In genomic region chr6:82780802-82781393, GRCm38 (mm10) we compare ENCODE assay signal across 21 mouse cellular contexts. TPM values are rescaled to one million over a fixed set of nuclear protein-coding genes. Genes with fewer than 3 reads are reported as not detected.
DNase-seq lines count a peak whose midpoint lies in the region; ATAC-seq and TF ChIP-seq lines count a peak whose summit lies in the region.
"Had no signal": no experiment of that assay in that cellular context is flagged by ENCODE, and none has a peak within 500 bp of the region (broad histone marks: within the 10 kb centered on the region; RNA-seq: fewer than 3 reads in every experiment).

No protein-coding gene starts in this region.

- no peak for TF ChIP-seq CTCF in bone marrow, adult 2 months (IDR thresholded peaks at IDR 0.05; ENCODE audit: control insufficient read depth, insufficient read depth, low read length)

- no peaks in the 10 kb centered on the region for H3K36me3 ChIP-seq in splenic B cell, adult 2 months (ENCODE audit: control insufficient read depth, insufficient read depth, low read length, poor library complexity, severe bottlenecking)
- H3K36me3 ChIP-seq in midbrain, embryonic 15.5 days (replicated peaks), result no peaks in the 10 kb centered on the region
- H3K36me3 ChIP-seq: embryonic facial prominence, embryonic 10.5 days; heart, embryonic 10.5 days; hindbrain, embryonic 10.5 days had no signal

- peak; percentile 83 for ATAC-seq in megakaryocyte, adult 5-6 weeks (ENCODE audit: poor library complexity, severe bottlenecking)
- ATAC-seq in midbrain, embryonic 15.5 days (replicated peaks), result no peak
- ATAC-seq: forebrain, embryonic 13.5 days; forebrain, postnatal 0 days; Patski had no signal

- H3K9me3 ChIP-seq in midbrain, embryonic 15.5 days, result no peaks in the 10 kb centered on the region
- H3K9me3 ChIP-seq: embryonic facial prominence, embryonic 10.5 days; forebrain, embryonic 13.5 days; heart, embryonic 10.5 days; hindbrain, embryonic 10.5 days had no signal

- H3K4me2 ChIP-seq in midbrain, embryonic 15.5 days, result no peak overlapping the region
- H3K4me2 ChIP-seq: forebrain, embryonic 13.5 days; hindbrain, embryonic 14.5 days had no signal

- TF ChIP-seq POLR2A in bone marrow, adult 2 months (IDR thresholded peaks at IDR 0.05; ENCODE audit: borderline replicate concordance, control insufficient read depth, low read depth, low read length), result no peak

- H3K27me3 ChIP-seq in splenic B cell, adult 2 months (ENCODE audit: control insufficient read depth, insufficient read depth, low read length, poor library complexity, severe bottlenecking), result no peaks in the 10 kb centered on the region
- H3K27me3 ChIP-seq in midbrain, embryonic 15.5 days (replicated peaks), result no peaks in the 10 kb centered on the region
- H3K27me3 ChIP-seq: Patski had no signal

- DNase-seq in heart, adult 11 months, result peak; percentile 61
- DNase-seq in heart, postnatal 25 days (ENCODE audit: low spot score), result no peak
- DNase-seq in splenic B cell, adult 2 months (ENCODE audit: low read depth, low spot score), result peak; percentile 58
- DNase-seq in ovary, postnatal 14 days (ENCODE audit: low spot score), result no peak
- DNase-seq: adrenal gland, adult 2 months; adrenal gland, postnatal 25 days; cerebellum, adult 8-10 months; cerebellum, postnatal 14 days; forebrain, postnatal 0 days; gastrocnemius, postnatal 14 days; heart, adult 18-20 months; heart, postnatal 10 days had no signal

- peak overlapping the region; percentile 91 for H3K27ac ChIP-seq in bone marrow, adult 2 months (ENCODE audit: control insufficient read depth, insufficient read depth, low read depth, low read length, poor library complexity)
- H3K27ac ChIP-seq in midbrain, embryonic 15.5 days, result no peak overlapping the region
- H3K27ac ChIP-seq: embryonic facial prominence, embryonic 10.5 days; forebrain, embryonic 13.5 days; heart, embryonic 10.5 days; hindbrain, embryonic 10.5 days; hindbrain, embryonic 14.5 days had no signal

- H3K9ac ChIP-seq in midbrain, embryonic 15.5 days, result no peak overlapping the region
- H3K9ac ChIP-seq: forebrain, embryonic 13.5 days; forebrain, postnatal 0 days; hindbrain, embryonic 14.5 days had no signal

- 26% methylated on average over 8 of the region's 8 CpGs for whole genome bisulfite sequencing in bone marrow, adult 2 months
- WGBS in midbrain, embryonic 15.5 days, result 55% methylated on average over 8 of the region's 8 CpGs

- no peak overlapping the region for H3K4me3 ChIP-seq in bone marrow, adult 2 months (replicated peaks; ENCODE audit: control insufficient read depth, low read depth, low read length)
- H3K4me3 ChIP-seq in midbrain, embryonic 15.5 days, result no peak overlapping the region
- H3K4me3 ChIP-seq: embryonic facial prominence, embryonic 10.5 days; forebrain, embryonic 13.5 days; heart, embryonic 10.5 days; hindbrain, embryonic 10.5 days had no signal

- intact Hi-C loops in heart, postnatal 25 days (cut with DNase I), result no loop called here

- peaks cover 2% of the 10 kb centered on the region; the same call in 1 of the 2 replicates for H3K4me1 ChIP-seq in bone marrow, adult 2 months (ENCODE audit: control insufficient read depth, insufficient read depth, low read length)
- H3K4me1 ChIP-seq in midbrain, embryonic 15.5 days, result no peaks in the 10 kb centered on the region
- H3K4me1 ChIP-seq: embryonic facial prominence, embryonic 10.5 days; forebrain, embryonic 13.5 days; heart, embryonic 10.5 days had no signal

RNA-seq across cellular contexts. Expression of gene Hk2, which starts 6.6 kb away (rescaled TPM):
- 100 to 1,000 TPM; 268 to 296 TPM for total RNA-seq in heart, postnatal 25 days (2021)
- 6.8 and 33.9 TPM in 2 replicates for polyA plus RNA-seq in bone marrow, adult 2 months (2011; ENCODE audit: insufficient read depth, insufficient read length, low replicate concordance, missing spikeins)
- 56.7 and 64.1 TPM in 2 replicates for total RNA-seq in megakaryocyte, adult 5-6 weeks (2015)
- 70.2 and 71.2 TPM in 2 replicates for total RNA-seq in megakaryocyte, adult 5-6 weeks (2017)
- polyA plus RNA-seq in midbrain, embryonic 15.5 days (2015; fragmentation: Nextera tagmentation; extraction: Ambion mirVana), result 2.2 and 2.8 TPM in 2 replicates

Comparison
In these comparisons a context has a peak if more than half of its experiments do, and no peak if none do; other contexts are left out.
1. DNase-seq: peak in heart, adult 11 months (single experiment) and splenic B cell, adult 2 months (single experiment); none in heart, postnatal 25 days (single experiment) and ovary, postnatal 14 days (single experiment).